ENCODE assay signal across 11 mouse cellular contexts in the genomic region with DNA sequence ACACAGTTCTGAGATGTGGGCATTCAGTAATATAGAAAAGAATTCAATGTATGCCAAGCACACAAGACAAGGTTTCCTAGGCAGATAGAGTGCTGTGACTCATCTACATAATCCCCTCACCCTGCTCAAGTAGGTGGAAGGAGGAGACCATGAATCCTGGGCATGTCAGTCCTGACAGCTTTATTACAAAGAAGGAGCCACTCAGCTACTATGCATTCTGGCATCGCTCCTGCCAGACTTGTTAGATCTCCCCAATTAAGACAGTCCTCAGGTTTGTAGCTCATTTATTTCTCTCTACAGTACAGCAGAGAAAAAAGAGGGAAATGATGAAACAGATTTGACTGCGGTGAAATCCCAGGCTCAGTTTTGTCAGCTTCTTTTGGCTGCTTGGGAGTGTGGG.
DNase-seq lines count a peak whose midpoint lies in the region; ATAC-seq lines count a peak whose summit lies in the region.
"Had no signal": no experiment of that assay in that cellular context is flagged by ENCODE, and none has a peak within 500 bp of the region (broad histone marks: within the 10 kb centered on the region; RNA-seq: fewer than 3 reads in every experiment).

No protein-coding gene starts in this region.

- H3K4me3 ChIP-seq in neural tube, embryonic 11.5 days (ENCODE audit: low read depth, low read length), result no peak overlapping the region
- no peak overlapping the region for H3K4me3 ChIP-seq in hindbrain, embryonic 13.5 days
- no peak overlapping the region for H3K4me3 ChIP-seq in midbrain, embryonic 16.5 days (ENCODE audit: low read depth, low read length)
- no peak overlapping the region for H3K4me3 ChIP-seq in heart, embryonic 12.5 days
- H3K4me3 ChIP-seq: embryonic facial prominence, embryonic 12.5 days had no signal

- H3K9me3 ChIP-seq in neural tube, embryonic 11.5 days (ENCODE audit: control insufficient read depth, low read length), result no peaks in the 10 kb centered on the region
- H3K9me3 ChIP-seq in hindbrain, embryonic 13.5 days, result no peaks in the 10 kb centered on the region
- no peaks in the 10 kb centered on the region for H3K9me3 ChIP-seq in midbrain, embryonic 16.5 days (replicated peaks; ENCODE audit: control insufficient read depth, low read length, poor library complexity, severe bottlenecking)
- H3K9me3 ChIP-seq in heart, embryonic 12.5 days (replicated peaks), result no peaks in the 10 kb centered on the region
- H3K9me3 ChIP-seq: embryonic facial prominence, embryonic 12.5 days had no signal

- no peak overlapping the region for H3K4me2 ChIP-seq in neural tube, embryonic 11.5 days (ENCODE audit: low read depth)
- H3K4me2 ChIP-seq in hindbrain, embryonic 13.5 days, result no peak overlapping the region
- H3K4me2 ChIP-seq in midbrain, embryonic 16.5 days (ENCODE audit: low read length), result no peak overlapping the region
- H3K4me2 ChIP-seq in heart, embryonic 12.5 days, result no peak overlapping the region
- H3K4me2 ChIP-seq: embryonic facial prominence, embryonic 12.5 days had no signal

- peak; percentile 12 for DNase-seq in neural tube, embryonic 11.5 days (ENCODE audit: low spot score)
- DNase-seq in neural tube, embryonic 10.5 days (ENCODE audit: extremely low spot score, low spot score), result no peak
- DNase-seq in gastrocnemius, postnatal 10 days, result no peak
- no peak for DNase-seq in thymus, postnatal 10 days (ENCODE audit: low spot score in 2 of 2)
- DNase-seq: gastrocnemius, postnatal 36 days had no signal

- WGBS in neural tube, embryonic 11.5 days, result 20% methylated on average over 2 of the region's 2 CpGs
- WGBS in hindbrain, embryonic 13.5 days, result 29% methylated on average over 2 of the region's 2 CpGs
- WGBS in midbrain, embryonic 16.5 days, result 3% methylated on average over 2 of the region's 2 CpGs
- 52% methylated on average over 2 of the region's 2 CpGs for WGBS in heart, embryonic 12.5 days

- no peak overlapping the region for H3K27ac ChIP-seq in neural tube, embryonic 11.5 days (ENCODE audit: low read depth, low read length)
- no peak overlapping the region for H3K27ac ChIP-seq in hindbrain, embryonic 13.5 days
- 0 out of 2 replicates have a peak overlapping the region, but pooled peaks have one; percentile 9 for H3K27ac ChIP-seq in midbrain, embryonic 16.5 days (ENCODE audit: low read length)
- H3K27ac ChIP-seq in heart, embryonic 12.5 days (ENCODE audit: poor library complexity, severe bottlenecking), result no peak overlapping the region
- H3K27ac ChIP-seq: embryonic facial prominence, embryonic 12.5 days; macrophage had no signal

- H3K4me1 ChIP-seq in neural tube, embryonic 11.5 days (ENCODE audit: control insufficient read depth, insufficient read depth, low read length), result peaks cover 4% of the 10 kb centered on the region; the same call in 1 of the 2 replicates
- H3K4me1 ChIP-seq in hindbrain, embryonic 13.5 days (replicated peaks), result peaks cover 5% of the 10 kb centered on the region; the same call in 1 of the 2 replicates
- H3K4me1 ChIP-seq in midbrain, embryonic 16.5 days (ENCODE audit: control insufficient read depth, insufficient read depth, low read length), result peaks cover 4% of the 10 kb centered on the region; the same call in 1 of the 2 replicates
- no peaks in the 10 kb centered on the region for H3K4me1 ChIP-seq in heart, embryonic 12.5 days (replicated peaks)
- H3K4me1 ChIP-seq: embryonic facial prominence, embryonic 12.5 days had no signal

- H3K36me3 ChIP-seq in neural tube, embryonic 11.5 days (ENCODE audit: control insufficient read depth, insufficient read depth, low read length), result no peaks in the 10 kb centered on the region
- H3K36me3 ChIP-seq in hindbrain, embryonic 13.5 days, result no peaks in the 10 kb centered on the region
- H3K36me3 ChIP-seq in midbrain, embryonic 16.5 days (ENCODE audit: control insufficient read depth, insufficient read depth, low read length), result no peaks in the 10 kb centered on the region
- H3K36me3 ChIP-seq in heart, embryonic 12.5 days, result no peaks in the 10 kb centered on the region
- H3K36me3 ChIP-seq: embryonic facial prominence, embryonic 12.5 days had no signal

- no peak overlapping the region for H3K9ac ChIP-seq in neural tube, embryonic 11.5 days (ENCODE audit: low read length)
- H3K9ac ChIP-seq in hindbrain, embryonic 13.5 days, result no peak overlapping the region
- no peak overlapping the region for H3K9ac ChIP-seq in midbrain, embryonic 16.5 days (ENCODE audit: low read depth, low read length)
- no peak overlapping the region for H3K9ac ChIP-seq in heart, embryonic 12.5 days
- H3K9ac ChIP-seq: embryonic facial prominence, embryonic 12.5 days had no signal

- H3K27me3 ChIP-seq in neural tube, embryonic 11.5 days (ENCODE audit: control insufficient read depth, insufficient read depth, low read length), result no peaks in the 10 kb centered on the region
- no peaks in the 10 kb centered on the region for H3K27me3 ChIP-seq in hindbrain, embryonic 13.5 days
- no peaks in the 10 kb centered on the region for H3K27me3 ChIP-seq in midbrain, embryonic 16.5 days (ENCODE audit: control insufficient read depth, insufficient read depth, low read depth, low read length)
- no peaks in the 10 kb centered on the region for H3K27me3 ChIP-seq in heart, embryonic 12.5 days (replicated peaks)
- H3K27me3 ChIP-seq: embryonic facial prominence, embryonic 12.5 days had no signal

- peak; percentile 84; the same call in 1 of the 2 replicates for ATAC-seq in neural tube, embryonic 11.5 days (ENCODE audit: insufficient read depth, low FRiP score, low TSS enrichment)
- ATAC-seq in hindbrain, embryonic 13.5 days (ENCODE audit: low FRiP score), result peak; percentile 90
- ATAC-seq in midbrain, embryonic 16.5 days, result peak; percentile 97
- no peak for ATAC-seq in heart, embryonic 12.5 days (ENCODE audit: insufficient number of reproducible peaks, low FRiP score)
- no peak for ATAC-seq in CD4-positive, CD25-positive, alpha-beta regulatory T cell, adult 4 months

Comparison
In these comparisons a context has a peak if more than half of its experiments do, and no peak if none do; other contexts are left out.
1. ATAC-seq: peak in neural tube, embryonic 11.5 days (single experiment), hindbrain, embryonic 13.5 days (single experiment) and midbrain, embryonic 16.5 days (single experiment); none in heart, embryonic 12.5 days (single experiment) and CD4-positive, CD25-positive, alpha-beta regulatory T cell, adult 4 months (single experiment).